Mouse (Mus musculus) C2C12 (cell line): ENCODE measurements around the gene Cgnl1. TPM values are rescaled to one million over a fixed set of nuclear protein-coding genes. Genes with fewer than 3 reads are reported as not detected.
A peak's percentile ranks its signal among the peaks of the same experiment; 100 is the strongest.

Experiments used
- H3K27me3 ChIP-seq: one replicate; pipeline ENCODE4 v1.6.1; 2011; ENCODE audit not compliant: control insufficient read depth, insufficient read depth, insufficient read length
- H3K36me3 ChIP-seq: one replicate; pipeline ENCODE4 v1.6.1; 2011; ENCODE audit not compliant: control insufficient read depth, insufficient read depth
- H3K4me3 ChIP-seq: one replicate; pipeline ENCODE4 v1.5.1; 2011; ENCODE audit warnings: mild to moderate bottlenecking, control low read depth; ENCODE audit not compliant: poor library complexity, insufficient read depth, severe bottlenecking
- H3K79me2 ChIP-seq: one replicate; pipeline ENCODE4 v1.6.1; 2011; ENCODE audit not compliant: control insufficient read depth, insufficient read depth
- H3K79me3 ChIP-seq: one replicate; pipeline ENCODE4 v1.6.1; 2011; ENCODE audit warnings: low read depth, control low read depth
- H3ac ChIP-seq: one replicate; pipeline ENCODE3; 2011; ENCODE audit warnings: low read depth; ENCODE audit not compliant: control insufficient read depth, insufficient read length
- CEBPB ChIP-seq: IDR thresholded peaks from one replicate; pipeline ENCODE4 v1.6.1; 2011; ENCODE audit warnings: low read depth, mild to moderate bottlenecking, control low read depth, moderate library complexity
- CTCF ChIP-seq: IDR thresholded peaks from one replicate; pipeline ENCODE4 v1.5.1; 2011; ENCODE audit not compliant: control insufficient read depth, insufficient read depth, insufficient read length
- FOSL1 ChIP-seq: IDR thresholded peaks from one replicate; pipeline ENCODE4 v1.8.0; 2011; ENCODE audit warnings: mild to moderate bottlenecking, low read length; ENCODE audit not compliant: poor library complexity, insufficient read depth, severe bottlenecking
- MAX ChIP-seq: IDR thresholded peaks from one replicate; pipeline ENCODE4 v1.6.1; 2011; ENCODE audit warnings: mild to moderate bottlenecking, control low read depth
- MYOD1 ChIP-seq: IDR thresholded peaks from one replicate; pipeline ENCODE4 v1.6.1; 2011; ENCODE audit warnings: low read depth; ENCODE audit not compliant: control insufficient read depth, insufficient read length
- MYOG ChIP-seq: IDR thresholded peaks from one replicate; pipeline ENCODE4 v1.6.1; 2011; ENCODE audit not compliant: control insufficient read depth, insufficient read length; ENCODE audit errors: extremely low read depth
- USF1 ChIP-seq: IDR thresholded peaks from one replicate; pipeline ENCODE4 v1.6.1; 2011; ENCODE audit warnings: low read depth, mild to moderate bottlenecking, control low read depth, moderate library complexity
- polyA plus RNA-seq: library from polyadenylated mRNA; unstranded; fragments of >200 nt; fragmentation: generic; extraction: Trizol; gene quantifications from one replicate; pipeline ENCODE4 v1.2.1, GENCODE M21; 2012; ENCODE audit warnings: missing spikeins

The Cgnl1 gene
- polyA plus RNA-seq, 1 experiment, result 1.9 TPM

DNA sequence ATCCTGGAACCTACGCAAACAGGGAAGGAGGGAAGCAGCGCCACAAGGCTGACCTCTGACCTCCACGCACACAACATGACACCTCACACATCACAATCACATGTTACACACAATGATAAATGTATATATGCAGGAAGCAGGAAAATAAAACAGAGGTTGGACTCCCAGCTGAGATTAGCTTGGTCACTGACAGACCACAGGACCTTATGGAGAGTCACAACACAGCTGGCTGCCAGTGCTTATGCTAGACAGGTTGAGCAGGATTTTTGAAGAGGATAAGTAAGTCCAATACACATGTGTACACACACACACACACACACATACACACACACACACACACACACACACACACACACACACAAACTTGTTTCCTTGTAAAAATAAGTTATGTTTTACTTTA lies 105.9 kb downstream of the Cgnl1 start:
- Histone ChIP-seq H3K27me3 (no peaks in the 10 kb centered on the region), H3K4me3 (no peak overlapping the region), H3K79me2 (no peaks in the 10 kb centered on the region), H3K36me3 (no peaks in the 10 kb centered on the region), H3ac (no peak overlapping the region), H3K79me3 (no peaks in the 10 kb centered on the region)
- TF ChIP-seq MAX, result no peak
- TF ChIP-seq MYOG, result no peak
- no peak for TF ChIP-seq FOSL1
- no peak for TF ChIP-seq MYOD1
- TF ChIP-seq CEBPB, result no peak
- TF ChIP-seq USF1, result no peak
- no peak for TF ChIP-seq CTCF

GRCm38 (mm10) chr9:71664855-71665254 lies 106.5 kb downstream of the Cgnl1 start:
- TF ChIP-seq CTCF (no peak), MYOG (no peak), USF1 (no peak), MAX (no peak), FOSL1 (no peak), CEBPB (no peak), MYOD1 (no peak)
- H3ac ChIP-seq, result no peak overlapping the region
- no peaks in the 10 kb centered on the region for H3K27me3 ChIP-seq
- H3K79me3 ChIP-seq, result no peaks in the 10 kb centered on the region
- H3K4me3 ChIP-seq, result no peak overlapping the region
- H3K79me2 ChIP-seq, result no peaks in the 10 kb centered on the region
- H3K36me3 ChIP-seq, result no peaks in the 10 kb centered on the region

- TF ChIP-seq MAX (peak; percentile 50), CEBPB (no peak), USF1 (peak; percentile 36)
- no peak overlapping the region for H3ac ChIP-seq
- no peaks in the 10 kb centered on the region for H3K36me3 ChIP-seq
- no peaks in the 10 kb centered on the region for H3K79me2 ChIP-seq
- H3K4me3 ChIP-seq, result no peak overlapping the region
- H3K79me3 ChIP-seq, result no peaks in the 10 kb centered on the region
- H3K27me3 ChIP-seq, result no peaks in the 10 kb centered on the region
Measured at GRCm38 (mm10) chr9:71663421-71664217, 107.8 kb downstream of the Cgnl1 start.

DNA sequence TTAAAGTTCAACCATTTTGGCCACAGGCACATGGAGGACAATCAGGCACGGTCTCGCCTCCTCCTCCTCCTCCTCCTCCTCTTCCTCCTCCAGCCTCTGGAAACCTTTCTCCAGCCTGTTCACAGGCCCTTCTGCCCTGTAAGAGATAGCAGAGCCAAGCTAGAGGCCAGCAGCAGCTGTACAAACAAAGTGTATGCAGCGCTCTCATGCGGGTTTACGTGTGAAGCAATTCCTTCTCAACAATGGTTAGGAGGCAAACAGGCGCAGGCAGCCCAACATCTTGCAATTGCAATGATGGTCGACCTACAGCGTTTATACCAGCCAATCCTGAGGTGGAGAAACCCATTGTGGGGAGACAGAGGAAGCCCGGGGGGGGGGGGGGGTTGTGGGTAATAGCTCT lies 110.9 kb downstream of the Cgnl1 start:
- H3K4me3 ChIP-seq, result no peak overlapping the region
- no peaks in the 10 kb centered on the region for H3K79me2 ChIP-seq
- H3K79me3 ChIP-seq, result no peaks in the 10 kb centered on the region
- no peaks in the 10 kb centered on the region for H3K27me3 ChIP-seq
- no peak overlapping the region for H3ac ChIP-seq
- H3K36me3 ChIP-seq, result no peaks in the 10 kb centered on the region
- TF ChIP-seq MYOD1 (peak; percentile 56), CEBPB (no peak)

GRCm38 (mm10) chr9:71659681-71660080 lies 111.7 kb downstream of the Cgnl1 start:
- Histone ChIP-seq H3K36me3 (no peaks in the 10 kb centered on the region), H3K27me3 (no peaks in the 10 kb centered on the region), H3K79me2 (no peaks in the 10 kb centered on the region), H3K79me3 (no peaks in the 10 kb centered on the region), H3ac (no peak overlapping the region), H3K4me3 (no peak overlapping the region)
- TF ChIP-seq MAX (no peak), CEBPB (no peak), FOSL1 (no peak), MYOD1 (no peak), CTCF (no peak), MYOG (no peak), USF1 (no peak)

- TF ChIP-seq CTCF (no peak), CEBPB (no peak), FOSL1 (no peak)
- Histone ChIP-seq H3K27me3 (no peaks in the 10 kb centered on the region), H3K79me3 (no peaks in the 10 kb centered on the region), H3K4me3 (no peak overlapping the region), H3K36me3 (no peaks in the 10 kb centered on the region), H3K79me2 (no peaks in the 10 kb centered on the region), H3ac (no peak overlapping the region)
Measured at GRCm38 (mm10) chr9:71657199-71657598, 114.2 kb downstream of the Cgnl1 start.
